Mouse (Mus musculus): ENCODE measurements at regions not wholly inside any gene's neighbourhood (a gene's known extent, or its start where the extent isn't known, plus 50 kb on each side); places are given as distances from the start of the nearest gene placed in this dataset.

- Histone ChIP-seq H3K27me3 (ENCODE audit: control insufficient read depth, insufficient read depth, low read length) (no peaks in the 10 kb centered on the region), H3K4me3 (replicated peaks; ENCODE audit: low read length) (no peak overlapping the region), H3K4me2 (replicated peaks) (no peak overlapping the region; the same call in 1 of the 2 replicates), H3K4me1 (replicated peaks; ENCODE audit: control insufficient read depth, insufficient read depth, low read length) (peaks cover 13% of the 10 kb centered on the region; the same call in 1 of the 2 replicates), H3K27ac (peak overlapping the region; percentile 61; the same call in 1 of the 2 replicates), H3K9ac (no peak overlapping the region), H3K36me3 (replicated peaks; ENCODE audit: control insufficient read depth, insufficient read depth) (no peaks in the 10 kb centered on the region), H3K9me3 (ENCODE audit: control insufficient read depth, low read length) (no peaks in the 10 kb centered on the region)
- WGBS = 63% methylated on average over 10 of the region's 10 CpGs
- ATAC-seq (ENCODE audit: low FRiP score) = no peak
- peak; percentile 42 for DNase-seq (ENCODE audit: low spot score)
Observed at GRCm38 (mm10) chr4:153321085-153321484, 161.5 kb downstream of the Ajap1 start.

GRCm38 (mm10) chr4:153320602-153321001 is 162.0 kb downstream of the Ajap1 start:
- Histone ChIP-seq H3K4me2 (replicated peaks) (peak overlapping the region; percentile 18), H3K4me3 (replicated peaks; ENCODE audit: low read length) (no peak overlapping the region), H3K36me3 (replicated peaks; ENCODE audit: control insufficient read depth, insufficient read depth) (no peaks in the 10 kb centered on the region), H3K27me3 (ENCODE audit: control insufficient read depth, insufficient read depth, low read length) (no peaks in the 10 kb centered on the region), H3K4me1 (replicated peaks; ENCODE audit: control insufficient read depth, insufficient read depth, low read length) (peaks cover 11% of the 10 kb centered on the region; the same call in 1 of the 2 replicates), H3K27ac (peak overlapping the region; percentile 61), H3K9me3 (ENCODE audit: control insufficient read depth, low read length) (no peaks in the 10 kb centered on the region), H3K9ac (no peak overlapping the region)
- ATAC-seq (ENCODE audit: low FRiP score) (peak; percentile 37; the same call in 1 of the 2 replicates), DNase-seq (ENCODE audit: low spot score) (no peak)
- WGBS = 53% methylated on average over 9 of the region's 9 CpGs

DNA sequence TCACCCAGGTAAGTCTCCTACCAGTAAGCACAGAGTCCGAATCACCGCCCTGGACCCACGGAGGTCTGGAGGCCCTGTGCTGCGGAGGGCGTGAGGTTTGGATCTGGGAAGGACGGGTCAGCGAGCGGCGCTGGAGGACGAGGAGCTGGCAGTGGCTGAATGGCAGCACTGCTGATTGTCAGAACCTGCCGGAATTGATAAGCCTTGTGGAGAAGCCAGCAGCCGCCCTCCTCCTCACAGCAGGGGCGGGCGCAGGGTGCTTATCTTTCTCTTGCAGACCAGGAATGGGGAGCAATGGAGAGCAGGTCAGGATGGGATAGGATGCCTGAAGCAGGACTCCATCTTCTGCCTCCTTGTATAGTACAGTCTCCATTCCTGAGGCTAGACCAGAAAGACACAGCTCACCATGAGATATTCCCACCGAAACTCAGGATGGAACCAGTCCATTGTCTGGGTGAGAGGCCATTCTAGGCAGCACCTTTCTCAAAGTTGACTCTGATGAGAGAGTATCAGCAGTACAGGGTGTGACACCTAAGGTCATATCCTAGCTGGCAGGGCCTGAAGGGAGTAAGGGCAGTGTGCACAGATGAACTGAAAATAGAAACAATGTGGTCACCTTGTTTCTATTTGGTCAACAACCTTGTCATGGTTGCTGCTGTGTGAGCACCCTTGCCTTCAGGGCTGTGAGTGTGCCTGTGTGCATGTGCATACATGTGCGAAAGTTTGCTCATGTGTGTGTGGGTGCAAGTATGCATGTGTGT is 165.5 kb downstream of the Ajap1 start:
- ATAC-seq (ENCODE audit: low FRiP score) = no peak
- H3K27ac ChIP-seq = no peak overlapping the region

DNA sequence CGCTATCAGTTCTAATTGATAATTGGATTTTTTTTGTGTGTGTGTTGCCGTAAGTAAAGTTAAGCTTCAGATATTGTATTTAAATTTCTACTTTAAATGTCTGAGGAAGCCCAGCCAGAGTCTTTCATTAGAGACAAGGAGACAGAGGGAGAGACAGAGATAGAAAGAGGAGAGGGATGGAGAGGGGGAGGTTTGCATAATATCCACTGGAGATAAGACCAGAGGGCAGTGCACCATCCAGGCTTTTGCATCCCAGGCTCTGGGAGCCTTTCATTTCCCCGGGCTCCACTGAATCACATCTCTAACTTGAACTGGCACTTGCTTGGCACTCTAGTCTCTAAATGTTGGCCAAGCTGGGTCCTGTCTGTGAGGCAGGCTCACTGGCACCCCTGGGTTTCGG is 166.1 kb downstream of the Ajap1 start:
- no peak overlapping the region for H3K4me3 ChIP-seq (replicated peaks; ENCODE audit: low read length)
- no peak overlapping the region for H3K9ac ChIP-seq
- H3K36me3 ChIP-seq (replicated peaks; ENCODE audit: control insufficient read depth, insufficient read depth) = no peaks in the 10 kb centered on the region
- H3K4me1 ChIP-seq (replicated peaks; ENCODE audit: control insufficient read depth, insufficient read depth, low read length) = peaks cover 4% of the 10 kb centered on the region; the same call in 1 of the 2 replicates
- no peak overlapping the region for H3K27ac ChIP-seq
- DNase-seq (ENCODE audit: low spot score) = no peak
- WGBS = 76% methylated on average over 4 of the region's 4 CpGs
- no peak overlapping the region for H3K4me2 ChIP-seq (replicated peaks)
- no peaks in the 10 kb centered on the region for H3K9me3 ChIP-seq (ENCODE audit: control insufficient read depth, low read length)
- H3K27me3 ChIP-seq (ENCODE audit: control insufficient read depth, insufficient read depth, low read length) = no peaks in the 10 kb centered on the region
- ATAC-seq (ENCODE audit: low FRiP score) = no peak

More for the DNA sequence above, 165.5 kb downstream of the Ajap1 start:
- Histone ChIP-seq H3K4me3 (replicated peaks; ENCODE audit: low read length) (no peak overlapping the region), H3K9me3 (ENCODE audit: control insufficient read depth, low read length) (no peaks in the 10 kb centered on the region), H3K9ac (no peak overlapping the region), H3K4me2 (replicated peaks) (no peak overlapping the region), H3K36me3 (replicated peaks; ENCODE audit: control insufficient read depth, insufficient read depth) (no peaks in the 10 kb centered on the region), H3K4me1 (replicated peaks; ENCODE audit: control insufficient read depth, insufficient read depth, low read length) (peaks cover 4% of the 10 kb centered on the region; the same call in 1 of the 2 replicates), H3K27me3 (ENCODE audit: control insufficient read depth, insufficient read depth, low read length) (no peaks in the 10 kb centered on the region)
- WGBS = 79% methylated on average over 16 of the region's 16 CpGs
- DNase-seq (ENCODE audit: low spot score) = no peak

DNA sequence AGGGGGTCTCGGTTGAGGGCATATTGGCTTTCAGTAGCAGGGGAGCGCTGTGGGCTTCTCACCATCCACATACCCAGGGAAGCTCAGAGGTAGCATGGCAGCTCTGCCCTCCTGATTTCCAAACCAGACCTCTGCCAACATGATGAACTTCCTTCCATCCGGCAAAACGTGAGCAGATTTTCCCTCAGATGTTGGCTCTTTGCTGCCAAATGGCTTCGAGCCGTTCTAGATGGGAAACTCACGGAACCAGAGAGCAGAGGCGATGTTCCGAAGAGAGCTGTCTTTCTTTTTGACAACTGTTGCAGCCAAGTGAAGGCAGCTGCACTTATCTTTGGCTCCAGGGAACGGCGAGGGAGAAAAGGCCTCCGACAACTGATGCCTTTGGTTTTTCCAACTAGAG is 168.7 kb downstream of the Ajap1 start:
- H3K27me3 ChIP-seq (ENCODE audit: control insufficient read depth, insufficient read depth, low read length) = no peaks in the 10 kb centered on the region
- DNase-seq (ENCODE audit: low spot score) (no peak), ATAC-seq (ENCODE audit: low FRiP score) (no peak)
- no peak overlapping the region for H3K4me3 ChIP-seq (replicated peaks; ENCODE audit: low read length)
- no peak overlapping the region for H3K27ac ChIP-seq
- no peaks in the 10 kb centered on the region for H3K36me3 ChIP-seq (replicated peaks; ENCODE audit: control insufficient read depth, insufficient read depth)
- WGBS = 88% methylated on average over 12 of the region's 12 CpGs
- no peaks in the 10 kb centered on the region for H3K4me1 ChIP-seq (replicated peaks; ENCODE audit: control insufficient read depth, insufficient read depth, low read length)
- no peak overlapping the region for H3K4me2 ChIP-seq (replicated peaks)
- H3K9me3 ChIP-seq (ENCODE audit: control insufficient read depth, low read length) = no peaks in the 10 kb centered on the region
- no peak overlapping the region for H3K9ac ChIP-seq

- Histone ChIP-seq H3K4me3 (replicated peaks; ENCODE audit: low read length) (no peak overlapping the region), H3K27ac (no peak overlapping the region), H3K4me2 (replicated peaks) (no peak overlapping the region), H3K9ac (no peak overlapping the region), H3K27me3 (ENCODE audit: control insufficient read depth, insufficient read depth, low read length) (no peaks in the 10 kb centered on the region), H3K36me3 (replicated peaks; ENCODE audit: control insufficient read depth, insufficient read depth) (no peaks in the 10 kb centered on the region), H3K9me3 (ENCODE audit: control insufficient read depth, low read length) (no peaks in the 10 kb centered on the region), H3K4me1 (replicated peaks; ENCODE audit: control insufficient read depth, insufficient read depth, low read length) (no peaks in the 10 kb centered on the region)
- ATAC-seq (ENCODE audit: low FRiP score) (no peak), DNase-seq (ENCODE audit: low spot score) (no peak)
- WGBS = 72% methylated on average over 5 of the region's 5 CpGs
Observed at GRCm38 (mm10) chr4:153311574-153311973, 171.0 kb downstream of the Ajap1 start.

- Histone ChIP-seq H3K4me1 (replicated peaks; ENCODE audit: control insufficient read depth, insufficient read depth, low read length) (no peaks in the 10 kb centered on the region), H3K36me3 (replicated peaks; ENCODE audit: control insufficient read depth, insufficient read depth) (no peaks in the 10 kb centered on the region), H3K4me2 (replicated peaks) (no peak overlapping the region), H3K4me3 (replicated peaks; ENCODE audit: low read length) (no peak overlapping the region), H3K27ac (no peak overlapping the region), H3K9ac (no peak overlapping the region), H3K9me3 (ENCODE audit: control insufficient read depth, low read length) (no peaks in the 10 kb centered on the region), H3K27me3 (ENCODE audit: control insufficient read depth, insufficient read depth, low read length) (no peaks in the 10 kb centered on the region)
- ATAC-seq (ENCODE audit: low FRiP score) (no peak), DNase-seq (ENCODE audit: low spot score) (no peak)
- 69% methylated on average over 2 of the region's 2 CpGs for WGBS
Observed at GRCm38 (mm10) chr4:153310641-153311040, 172.0 kb downstream of the Ajap1 start.

DNA sequence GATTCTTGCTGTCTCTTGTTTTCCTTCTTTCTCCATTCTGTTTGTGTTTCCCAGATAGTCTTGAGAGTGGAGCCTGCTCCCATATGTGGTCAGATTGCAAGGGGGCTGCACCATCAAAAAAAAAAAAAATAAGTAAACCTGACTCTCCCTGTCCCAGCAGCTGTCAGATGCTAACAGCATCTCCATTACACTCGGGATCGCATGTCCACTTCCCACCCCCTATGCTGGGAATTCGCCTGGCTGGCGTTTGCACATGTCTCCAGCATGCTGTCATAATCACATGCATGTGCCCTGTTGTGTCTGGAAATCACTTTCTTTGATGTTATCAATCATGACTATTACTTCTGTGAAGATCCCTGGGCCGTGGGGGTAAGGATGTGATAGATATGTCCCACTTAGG is 179.1 kb downstream of the Ajap1 start:
- Histone ChIP-seq H3K9me3 (ENCODE audit: control insufficient read depth, low read length) (no peaks in the 10 kb centered on the region), H3K36me3 (replicated peaks; ENCODE audit: control insufficient read depth, insufficient read depth) (no peaks in the 10 kb centered on the region), H3K27ac (no peak overlapping the region), H3K27me3 (ENCODE audit: control insufficient read depth, insufficient read depth, low read length) (no peaks in the 10 kb centered on the region), H3K4me1 (replicated peaks; ENCODE audit: control insufficient read depth, insufficient read depth, low read length) (no peaks in the 10 kb centered on the region), H3K4me3 (replicated peaks; ENCODE audit: low read length) (no peak overlapping the region), H3K4me2 (replicated peaks) (no peak overlapping the region), H3K9ac (no peak overlapping the region)
- DNase-seq (ENCODE audit: low spot score) (no peak), ATAC-seq (ENCODE audit: low FRiP score) (no peak)
- 52% methylated on average over 5 of the region's 5 CpGs for WGBS

GRCm38 (mm10) chr4:153302855-153303254 is 179.8 kb downstream of the Ajap1 start:
- 82% methylated on average over 4 of the region's 4 CpGs for WGBS
- Histone ChIP-seq H3K4me1 (replicated peaks; ENCODE audit: control insufficient read depth, insufficient read depth, low read length) (no peaks in the 10 kb centered on the region), H3K27me3 (ENCODE audit: control insufficient read depth, insufficient read depth, low read length) (no peaks in the 10 kb centered on the region), H3K4me2 (replicated peaks) (no peak overlapping the region), H3K36me3 (replicated peaks; ENCODE audit: control insufficient read depth, insufficient read depth) (no peaks in the 10 kb centered on the region), H3K9ac (no peak overlapping the region), H3K27ac (no peak overlapping the region), H3K9me3 (ENCODE audit: control insufficient read depth, low read length) (no peaks in the 10 kb centered on the region), H3K4me3 (replicated peaks; ENCODE audit: low read length) (no peak overlapping the region)
- ATAC-seq (ENCODE audit: low FRiP score) (no peak), DNase-seq (ENCODE audit: low spot score) (no peak)

Data from hindbrain, embryonic 14.5 days (tissue).